Mouse (Mus musculus): ENCODE results near the gene Eif2ak1.
"Not testable (repeated sequence)": the region's sequence is repeated elsewhere in the genome, so short reads cannot be mapped to it uniquely, and the experiment has no call there.

Gene Eif2ak1

GRCm38 (mm10) chr5:143817116-143817930, at the start of gene Eif2ak1:
TSS of gene Eif2ak1 (plus strand) at chr5:143817788.
- in situ Hi-C loops (cut with MboI; ENCODE audit: low pct_unique_long_range_greater_than_20kb in 1 of 2, low sequenced_read_pairs in 2 of 2, unreplicated experiment in 1 of 2) = no loop called here

GRCm38 (mm10) chr5:143781951-143782350, 35.6 kb upstream of the Eif2ak1 start:
- in situ Hi-C loops (cut with MboI; ENCODE audit: low pct_unique_long_range_greater_than_20kb in 1 of 2, low sequenced_read_pairs in 2 of 2, unreplicated experiment in 1 of 2) = no loop called here

GRCm38 (mm10) chr5:143785391-143785790, 32.2 kb upstream of the Eif2ak1 start:
- in situ Hi-C loops (cut with MboI; ENCODE audit: low pct_unique_long_range_greater_than_20kb in 1 of 2, low sequenced_read_pairs in 2 of 2, unreplicated experiment in 1 of 2) = no loop called here

GRCm38 (mm10) chr5:143801216-143801615, 16.4 kb upstream of the Eif2ak1 start:
- in situ Hi-C loops (cut with MboI; ENCODE audit: low pct_unique_long_range_greater_than_20kb in 1 of 2, low sequenced_read_pairs in 2 of 2, unreplicated experiment in 1 of 2) = not testable (repeated sequence)

- in situ Hi-C loops (cut with MboI; ENCODE audit: low pct_unique_long_range_greater_than_20kb in 1 of 2, low sequenced_read_pairs in 2 of 2, unreplicated experiment in 1 of 2) = no loop called here
Observed at GRCm38 (mm10) chr5:143804056-143804765, 13.4 kb upstream of the Eif2ak1 start.

- in situ Hi-C loops (cut with MboI; ENCODE audit: low pct_unique_long_range_greater_than_20kb in 1 of 2, low sequenced_read_pairs in 2 of 2, unreplicated experiment in 1 of 2) = no loop called here
Observed at GRCm38 (mm10) chr5:143807268-143807667, 10.3 kb upstream of the Eif2ak1 start.

GRCm38 (mm10) chr5:143809421-143810090, 8.0 kb upstream of the Eif2ak1 start:
- in situ Hi-C loops (cut with MboI; ENCODE audit: low pct_unique_long_range_greater_than_20kb in 1 of 2, low sequenced_read_pairs in 2 of 2, unreplicated experiment in 1 of 2) = no loop called here

GRCm38 (mm10) chr5:143811653-143812052, 5.9 kb upstream of the Eif2ak1 start:
- in situ Hi-C loops (cut with MboI; ENCODE audit: low pct_unique_long_range_greater_than_20kb in 1 of 2, low sequenced_read_pairs in 2 of 2, unreplicated experiment in 1 of 2) = no loop called here

- in situ Hi-C loops (cut with MboI; ENCODE audit: low pct_unique_long_range_greater_than_20kb in 1 of 2, low sequenced_read_pairs in 2 of 2, unreplicated experiment in 1 of 2) = no loop called here
Observed at GRCm38 (mm10) chr5:143814626-143815025, 3.0 kb upstream of the Eif2ak1 start.

- in situ Hi-C loops (cut with MboI; ENCODE audit: low pct_unique_long_range_greater_than_20kb in 1 of 2, low sequenced_read_pairs in 2 of 2, unreplicated experiment in 1 of 2) = no loop called here
Observed at GRCm38 (mm10) chr5:143817931-143818311, 333 bp downstream of the Eif2ak1 start.

GRCm38 (mm10) chr5:143818461-143818860, 873 bp downstream of the Eif2ak1 start:
- in situ Hi-C loops (cut with MboI; ENCODE audit: low pct_unique_long_range_greater_than_20kb in 1 of 2, low sequenced_read_pairs in 2 of 2, unreplicated experiment in 1 of 2) = no loop called here

GRCm38 (mm10) chr5:143818949-143819348, 1.4 kb downstream of the Eif2ak1 start:
- in situ Hi-C loops (cut with MboI; ENCODE audit: low pct_unique_long_range_greater_than_20kb in 1 of 2, low sequenced_read_pairs in 2 of 2, unreplicated experiment in 1 of 2) = no loop called here

- in situ Hi-C loops (cut with MboI; ENCODE audit: low pct_unique_long_range_greater_than_20kb in 1 of 2, low sequenced_read_pairs in 2 of 2, unreplicated experiment in 1 of 2) = no loop called here
Observed at GRCm38 (mm10) chr5:143819906-143820660, 2.5 kb downstream of the Eif2ak1 start.

GRCm38 (mm10) chr5:143820820-143821219, 3.2 kb downstream of the Eif2ak1 start:
- in situ Hi-C loops (cut with MboI; ENCODE audit: low pct_unique_long_range_greater_than_20kb in 1 of 2, low sequenced_read_pairs in 2 of 2, unreplicated experiment in 1 of 2) = no loop called here

GRCm38 (mm10) chr5:143871547-143872169, 54.1 kb downstream of the Eif2ak1 start:
- in situ Hi-C loops (cut with MboI; ENCODE audit: low pct_unique_long_range_greater_than_20kb in 1 of 2, low sequenced_read_pairs in 2 of 2, unreplicated experiment in 1 of 2) = no loop called here

GRCm38 (mm10) chr5:143874571-143874970, 57.0 kb downstream of the Eif2ak1 start:
- in situ Hi-C loops (cut with MboI; ENCODE audit: low pct_unique_long_range_greater_than_20kb in 1 of 2, low sequenced_read_pairs in 2 of 2, unreplicated experiment in 1 of 2) = no loop called here

GRCm38 (mm10) chr5:143885274-143885673, 67.7 kb downstream of the Eif2ak1 start:
- in situ Hi-C loops (cut with MboI; ENCODE audit: low pct_unique_long_range_greater_than_20kb in 1 of 2, low sequenced_read_pairs in 2 of 2, unreplicated experiment in 1 of 2) = no loop called here

- in situ Hi-C loops (cut with MboI; ENCODE audit: low pct_unique_long_range_greater_than_20kb in 1 of 2, low sequenced_read_pairs in 2 of 2, unreplicated experiment in 1 of 2) = no loop called here
Observed at GRCm38 (mm10) chr5:143890741-143891140, 73.2 kb downstream of the Eif2ak1 start.
